Mouse (Mus musculus) MEL (cell line): ENCODE data around the gene Map10. TPM values are rescaled to one million over a fixed set of nuclear protein-coding genes. Genes with fewer than 3 reads are reported as not detected.

Experiments
- DNase-seq: peaks from one replicate; pipeline ENCODE4 v3.0.0; 2011; ENCODE audit warnings: low read depth, low spot score
- H3K27ac ChIP-seq: 2 replicates; pipeline ENCODE4 v1.5.1; 2012; ENCODE audit warnings: low read depth, mild to moderate bottlenecking, control low read depth, low read length, moderate library complexity; ENCODE audit not compliant: control insufficient read depth
- H3K27me3 ChIP-seq, 2 experiments: fragments of 150-350 bp in 1 of 2; sonication (generic) in 1 of 2; 2 replicates each; pipeline ENCODE4 v1.6.1; 2012; ENCODE audit warnings: low read length in 2 of 2, mild to moderate bottlenecking in 2 of 2, improper control_type of control experiment in 1 of 2, moderate library complexity in 1 of 2; ENCODE audit not compliant: insufficient read depth in 2 of 2, control insufficient read depth in 1 of 2
- H3K36me3 ChIP-seq, 2 experiments: 2 replicates each; pipeline ENCODE4 v1.6.1; 2012 to 2014; ENCODE audit warnings: low read length in 2 of 2, improper control_type of control experiment in 1 of 2, inconsistent platforms in 1 of 2, mild to moderate bottlenecking in 1 of 2; ENCODE audit not compliant: insufficient read depth in 2 of 2, control insufficient read depth in 1 of 2
- H3K4me1 ChIP-seq, 2 experiments: fragments of 150-350 bp in 1 of 2; sonication (generic) in 1 of 2; 2 replicates each; pipeline ENCODE4 v1.6.1; 2012; ENCODE audit warnings: low read length in 2 of 2, improper control_type of control experiment in 1 of 2, mild to moderate bottlenecking in 1 of 2; ENCODE audit not compliant: insufficient read depth in 2 of 2, control insufficient read depth in 1 of 2
- H3K4me3 ChIP-seq, 2 experiments: fragments of 150-350 bp in 1 of 2; sonication (generic) in 1 of 2; 2 replicates each; pipeline ENCODE4 v1.5.1; 2012; ENCODE audit warnings: low read depth in 2 of 2, low read length in 2 of 2, mild to moderate bottlenecking in 2 of 2, moderate library complexity in 2 of 2, control low read depth in 1 of 2, improper control_type of control experiment in 1 of 2; ENCODE audit not compliant: control insufficient read depth in 1 of 2, insufficient read depth in 1 of 2
- H3K79me2 ChIP-seq: 2 replicates; pipeline ENCODE4 v1.6.1; 2012; ENCODE audit warnings: mild to moderate bottlenecking, low read length, moderate library complexity; ENCODE audit not compliant: control insufficient read depth, poor library complexity, insufficient read depth
- H3K9ac ChIP-seq: 2 replicates; pipeline ENCODE4 v1.6.1; 2012; ENCODE audit warnings: low read depth, mild to moderate bottlenecking, control low read depth, low read length, moderate library complexity; ENCODE audit not compliant: control insufficient read depth, poor library complexity, severe bottlenecking
- H3K9me3 ChIP-seq: fragments of 150-350 bp; sonication (generic); replicated peaks from 2 replicates; pipeline ENCODE4 v1.6.1; 2012; ENCODE audit warnings: mild to moderate bottlenecking, low read length, improper control_type of control experiment, moderate library complexity; ENCODE audit not compliant: insufficient read depth
- CHD1 ChIP-seq: IDR thresholded peaks from 2 replicates; pipeline ENCODE4 v1.6.1; 2012; ENCODE audit warnings: low read depth, mild to moderate bottlenecking, inconsistent platforms, low read length, improper control_type of control experiment
- CHD2 ChIP-seq: IDR thresholded peaks from 2 replicates; pipeline ENCODE4 v1.6.1; 2011; ENCODE audit warnings: low read length, improper control_type of control experiment
- ELF1 ChIP-seq: IDR thresholded peaks from 2 replicates; pipeline ENCODE4 v1.6.1; 2014; ENCODE audit warnings: low read depth, mild to moderate bottlenecking, inconsistent platforms, low read length, improper control_type of control experiment, moderate library complexity
- EP300 ChIP-seq, 2 experiments: IDR thresholded peaks; 2 replicates each; pipeline ENCODE4 v1.6.1; 2011; ENCODE audit warnings: improper control_type of control experiment in 2 of 2, low read length in 2 of 2, low read depth in 1 of 2, mild to moderate bottlenecking in 1 of 2
- GABPA ChIP-seq: IDR thresholded peaks from 2 replicates; pipeline ENCODE4 v1.6.1; 2012; ENCODE audit warnings: low read depth, mild to moderate bottlenecking, inconsistent platforms, low read length, improper control_type of control experiment, moderate library complexity
- GATA1 ChIP-seq: IDR thresholded peaks from 2 replicates; pipeline ENCODE4 v1.6.1; 2011; ENCODE audit warnings: low read depth, low read length, improper control_type of control experiment
- HCFC1 ChIP-seq: IDR thresholded peaks from 2 replicates; pipeline ENCODE4 v1.6.1; 2012; ENCODE audit warnings: low read depth, mild to moderate bottlenecking, inconsistent platforms, low read length, improper control_type of control experiment, moderate library complexity
- KAT2A ChIP-seq: conservative IDR thresholded peaks from 2 replicates; pipeline ENCODE4 v1.6.1; 2012; ENCODE audit warnings: low read depth, low read length, improper control_type of control experiment, inconsistent platforms
- MAFK ChIP-seq: IDR thresholded peaks from 2 replicates; pipeline ENCODE4 v1.6.1; 2011; ENCODE audit warnings: low read depth, mild to moderate bottlenecking, low read length, improper control_type of control experiment, borderline replicate concordance
- MEF2A ChIP-seq: IDR thresholded peaks from 2 replicates; pipeline ENCODE4 v1.6.1; 2014; ENCODE audit warnings: low read depth, mild to moderate bottlenecking, inconsistent platforms, low read length, improper control_type of control experiment; ENCODE audit not compliant: poor library complexity, insufficient replicate concordance, severe bottlenecking; ENCODE audit errors: extremely low read depth
- MXI1 ChIP-seq: IDR thresholded peaks from 2 replicates; pipeline ENCODE4 v1.6.1; 2011; ENCODE audit warnings: mild to moderate bottlenecking, low read depth, low read length, improper control_type of control experiment
- MYB ChIP-seq: IDR thresholded peaks from 2 replicates; pipeline ENCODE4 v1.6.1; 2011; ENCODE audit warnings: mild to moderate bottlenecking, low read depth, low read length, improper control_type of control experiment
- MYC ChIP-seq: IDR thresholded peaks from 2 replicates; pipeline ENCODE4 v1.6.1; 2011; ENCODE audit warnings: low read depth, mild to moderate bottlenecking, low read length, improper control_type of control experiment, moderate library complexity
- NELFE ChIP-seq: IDR thresholded peaks from 2 replicates; pipeline ENCODE4 v1.6.1; 2011; ENCODE audit warnings: low read depth, low read length, improper control_type of control experiment
- NRF1 ChIP-seq: IDR thresholded peaks from 2 replicates; pipeline ENCODE4 v1.6.1; 2014; ENCODE audit warnings: low read depth, mild to moderate bottlenecking, inconsistent platforms, low read length, improper control_type of control experiment, moderate library complexity; ENCODE audit not compliant: poor library complexity, insufficient read depth, severe bottlenecking
- POLR2AphosphoS2 ChIP-seq: IDR thresholded peaks from 2 replicates; pipeline ENCODE4 v1.6.1; 2011; ENCODE audit warnings: low read length, improper control_type of control experiment
- POLR2AphosphoS5 ChIP-seq: IDR thresholded peaks from 2 replicates; pipeline ENCODE4 v1.6.1; 2012; ENCODE audit warnings: low read depth, borderline replicate concordance, mild to moderate bottlenecking, inconsistent platforms, low read length, moderate library complexity, mixed read lengths
- RAD21 ChIP-seq: IDR thresholded peaks from 2 replicates; pipeline ENCODE4 v1.6.1; 2011; ENCODE audit warnings: mild to moderate bottlenecking, low read depth, low read length, improper control_type of control experiment
- SIN3A ChIP-seq: IDR thresholded peaks from 2 replicates; pipeline ENCODE4 v1.6.1; 2012; ENCODE audit warnings: low read length, improper control_type of control experiment, inconsistent platforms
- SMC3 ChIP-seq: IDR thresholded peaks from 2 replicates; pipeline ENCODE4 v1.6.1; 2011; ENCODE audit warnings: low read depth, low read length, improper control_type of control experiment
- TBP ChIP-seq: IDR thresholded peaks from 2 replicates; pipeline ENCODE4 v1.8.0; 2011; ENCODE audit warnings: low read depth, low read length, improper control_type of control experiment
- TCF12 ChIP-seq: IDR thresholded peaks from 2 replicates; pipeline ENCODE4 v1.6.1; 2014; ENCODE audit warnings: low read depth, mild to moderate bottlenecking, inconsistent platforms, low read length, improper control_type of control experiment, moderate library complexity
- USF1 ChIP-seq: IDR thresholded peaks from 2 replicates; pipeline ENCODE4 v1.6.1; 2014; ENCODE audit warnings: low read depth, mild to moderate bottlenecking, inconsistent platforms, low read length, improper control_type of control experiment, moderate library complexity
- USF2 ChIP-seq, 2 experiments: IDR thresholded peaks; 2 replicates each; pipeline ENCODE4 v1.6.1; 2011 to 2012; ENCODE audit warnings: improper control_type of control experiment in 2 of 2, low read length in 2 of 2, borderline replicate concordance in 1 of 2, inconsistent platforms in 1 of 2, low read depth in 1 of 2, mild to moderate bottlenecking in 1 of 2; ENCODE audit not compliant: insufficient read depth in 1 of 2
- ZC3H11A ChIP-seq: IDR thresholded peaks from 2 replicates; pipeline ENCODE4 v1.6.1; 2012; ENCODE audit warnings: low read depth, mild to moderate bottlenecking, inconsistent platforms, low read length, improper control_type of control experiment
- ZMIZ1 ChIP-seq: IDR thresholded peaks from 2 replicates; pipeline ENCODE4 v1.6.1; 2012; ENCODE audit warnings: low read depth, mild to moderate bottlenecking, inconsistent platforms, low read length, improper control_type of control experiment, moderate library complexity
- ZNF384 ChIP-seq: IDR thresholded peaks from 2 replicates; pipeline ENCODE4 v1.6.1; 2012; ENCODE audit warnings: low read depth, mild to moderate bottlenecking, inconsistent platforms, low read length, improper control_type of control experiment
- polyA plus RNA-seq, 2 experiments: library from polyadenylated mRNA; stranded (reverse) in 1 of 2; unstranded in 1 of 2; fragments of >175 nt in 1 of 2; fragments of >200 nt in 1 of 2; gene quantifications; 2 replicates each; pipeline versions ENCODE4 v1.2.1 to v1.2.4; 2012; ENCODE audit warnings: low replicate concordance in 2 of 2, low read depth in 1 of 2; ENCODE audit not compliant: insufficient read length in 2 of 2, insufficient read depth in 1 of 2, missing spikeins in 1 of 2
- total RNA-seq: library from RNA; depleted of rRNA; stranded (reverse); fragments of 300-350 nt; gene quantifications from 2 replicates; pipeline ENCODE4 v1.2.3, GENCODE M21; 2012

The Map10 gene
- total and polyA plus RNA-seq, 3 experiments: not detected

DNA sequence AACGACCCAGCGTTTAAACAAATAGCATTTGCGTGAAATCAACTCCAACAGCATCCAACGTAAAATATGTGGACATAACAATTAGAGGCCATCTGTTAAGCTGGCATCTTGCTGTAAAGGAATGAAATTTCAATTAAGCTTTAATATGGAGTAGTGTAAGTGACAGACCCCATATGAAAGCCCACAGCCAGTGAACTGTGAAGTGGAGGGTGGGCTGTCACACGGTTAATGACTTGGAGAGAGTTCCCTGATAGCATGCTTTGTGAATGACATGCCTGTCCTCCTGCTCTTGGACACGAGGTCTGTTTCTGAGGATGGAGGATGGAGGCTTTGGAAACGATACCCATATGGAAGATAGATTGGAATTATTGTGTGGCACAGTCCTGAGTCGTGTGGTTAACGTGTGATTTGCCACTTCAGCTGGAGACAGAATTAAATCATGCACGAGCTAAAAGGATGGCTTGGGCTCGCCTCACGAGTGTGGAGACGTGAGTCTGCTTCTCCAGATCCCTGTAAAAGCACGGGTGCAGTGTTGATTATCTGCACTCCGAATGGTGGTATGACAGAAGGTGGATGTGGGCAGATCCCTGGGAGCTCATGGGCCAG, 33.4 kb downstream of the Map10 start:
- Histone ChIP-seq H3K9ac (no peak overlapping the region), H3K27me3 (no peaks in the 10 kb centered on the region), H3K4me3 (no peak overlapping the region), H3K36me3 (no peaks in the 10 kb centered on the region), H3K27ac (no peak overlapping the region), H3K9me3 (no peaks in the 10 kb centered on the region), H3K4me1 (no peaks in the 10 kb centered on the region), H3K79me2 (no peaks in the 10 kb centered on the region)
- no peak for TF ChIP-seq ZMIZ1
- no peak for TF ChIP-seq ZNF384
- TF ChIP-seq MAFK: no peak
- no peak for TF ChIP-seq NRF1
- TF ChIP-seq POLR2AphosphoS2: no peak
- no peak for TF ChIP-seq TBP
- TF ChIP-seq GATA1: no peak
- TF ChIP-seq MXI1: no peak
- no peak for TF ChIP-seq EP300 (IDR thresholded peaks at IDR 0.05; ENCODE audit: low read depth in 1 of 2, low read length in 2 of 2)
- TF ChIP-seq MEF2A: no peak
- no peak for TF ChIP-seq GABPA
- TF ChIP-seq ELF1: no peak
- no peak for TF ChIP-seq RAD21
- TF ChIP-seq MYB: no peak
- TF ChIP-seq SIN3A: no peak
- TF ChIP-seq HCFC1: no peak
- no peak for TF ChIP-seq CHD1
- TF ChIP-seq USF2 (IDR thresholded peaks at IDR 0.05; ENCODE audit: borderline replicate concordance in 1 of 2, insufficient read depth in 1 of 2, low read depth in 1 of 2, low read length in 2 of 2): no peak
- TF ChIP-seq NELFE: no peak
- DNase-seq: no peak

DNA sequence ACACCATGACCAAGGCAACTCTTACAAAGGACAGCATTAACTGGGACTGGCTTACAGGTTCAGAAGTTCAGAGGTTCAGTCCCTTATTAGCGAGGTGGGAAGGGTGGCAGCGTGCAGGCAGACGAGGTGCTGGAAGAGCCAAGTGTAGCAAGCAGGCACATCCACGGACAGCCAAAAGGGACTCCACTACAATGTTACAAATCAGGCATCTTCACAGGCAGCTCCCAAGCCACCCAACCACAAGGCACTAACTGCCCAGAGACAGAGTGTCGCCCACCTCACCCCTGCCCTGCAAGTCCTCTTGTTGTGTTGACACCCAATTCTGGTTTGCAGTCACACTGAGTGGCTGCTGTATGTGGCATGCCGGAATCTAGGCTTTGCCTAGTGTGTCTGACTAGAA, 34.8 kb downstream of the Map10 start:
- no peaks in the 10 kb centered on the region for H3K9me3 ChIP-seq
- H3K36me3 ChIP-seq: no peaks in the 10 kb centered on the region
- H3K79me2 ChIP-seq: no peaks in the 10 kb centered on the region
- TF ChIP-seq ZMIZ1: no peak
- no peak for TF ChIP-seq EP300 (IDR thresholded peaks at IDR 0.05; ENCODE audit: low read depth in 1 of 2, low read length in 2 of 2)
- no peak for TF ChIP-seq KAT2A
- TF ChIP-seq POLR2AphosphoS5: no peak
- no peak for TF ChIP-seq TBP
- no peak for TF ChIP-seq MXI1
- no peak for TF ChIP-seq MYC
- no peak for TF ChIP-seq TCF12
- no peak for TF ChIP-seq MEF2A
- TF ChIP-seq POLR2AphosphoS2: no peak
- no peak for TF ChIP-seq HCFC1
- no peak for TF ChIP-seq ZNF384
- TF ChIP-seq ZC3H11A: no peak
- no peak for TF ChIP-seq USF1
- no peak for TF ChIP-seq CHD2
- TF ChIP-seq SMC3: no peak
- DNase-seq: no peak
- H3K4me1 ChIP-seq: no peaks in the 10 kb centered on the region
- no peaks in the 10 kb centered on the region for H3K27me3 ChIP-seq
- H3K27ac ChIP-seq: no peak overlapping the region
- H3K9ac ChIP-seq: no peak overlapping the region
- no peak overlapping the region for H3K4me3 ChIP-seq
